Mouse (Mus musculus): Measurements from ENCODE around the gene Zbtb34. TPM values are rescaled to one million over a fixed set of nuclear protein-coding genes. Genes with fewer than 3 reads are reported as not detected.

The Zbtb34 gene
- total and polyA plus RNA-seq, 3 experiments: 3.8 to 7.1 (median 6.4) TPM

Small RNA genes within 50 kb of the gene (microRNA-seq; reads per million reads assigned to microRNA genes)
- gene Gm25998: 0 reads per million in 2 experiments

Other genes starting within 250 kb of the Zbtb34 start
- 10 to 100 TPM; 24.0 to 48.3 TPM for gene Angptl2, start 215.3 kb downstream of the Zbtb34 start, total RNA-seq (2021)
- 32.5 and 35.7 TPM in 2 replicates for gene Angptl2, start 215.3 kb downstream of the Zbtb34 start, polyA plus RNA-seq (2012; rRNA removed)
- 1 to 10 TPM; 4.2 to 5.1 TPM for gene Ralgps1, start 59.8 kb downstream of the Zbtb34 start, total RNA-seq (2021)
- gene Ralgps1, start 59.8 kb downstream of the Zbtb34 start, polyA plus RNA-seq (2012; rRNA removed): 2.8 and 3.8 TPM in 2 replicates
- gene Zbtb43, start 37.2 kb upstream of the Zbtb34 start, total RNA-seq (2021): 10 to 100 TPM; 19.9 to 26.4 TPM
- 3.5 and 4.9 TPM in 2 replicates for gene Zbtb43, start 37.2 kb upstream of the Zbtb34 start, polyA plus RNA-seq (2012; rRNA removed)
- not detected for gene Lmx1b, start 209.2 kb upstream of the Zbtb34 start, total RNA-seq (2021)
- gene Lmx1b, start 209.2 kb upstream of the Zbtb34 start, polyA plus RNA-seq (2012; rRNA removed): 0.02 TPM in 1 of 2 replicates, not detected in the other